Mouse (Mus musculus) lung, adult 2 months (tissue): ENCODE data around the gene Yy1.

Experiments
- CTCF ChIP-seq: fragments of 200-500 bp; IDR thresholded peaks from 2 replicates; pipeline ENCODE4 v1.5.1; 2011; ENCODE audit warnings: mild to moderate bottlenecking, low read length, control low read depth; ENCODE audit not compliant: insufficient read depth
- POLR2A ChIP-seq: fragments of 200-500 bp; IDR thresholded peaks from 2 replicates; pipeline ENCODE4 v1.6.1; 2011; ENCODE audit warnings: low read depth, mild to moderate bottlenecking, control low read depth, low read length, borderline replicate concordance; ENCODE audit errors: extremely low read depth

DNA sequence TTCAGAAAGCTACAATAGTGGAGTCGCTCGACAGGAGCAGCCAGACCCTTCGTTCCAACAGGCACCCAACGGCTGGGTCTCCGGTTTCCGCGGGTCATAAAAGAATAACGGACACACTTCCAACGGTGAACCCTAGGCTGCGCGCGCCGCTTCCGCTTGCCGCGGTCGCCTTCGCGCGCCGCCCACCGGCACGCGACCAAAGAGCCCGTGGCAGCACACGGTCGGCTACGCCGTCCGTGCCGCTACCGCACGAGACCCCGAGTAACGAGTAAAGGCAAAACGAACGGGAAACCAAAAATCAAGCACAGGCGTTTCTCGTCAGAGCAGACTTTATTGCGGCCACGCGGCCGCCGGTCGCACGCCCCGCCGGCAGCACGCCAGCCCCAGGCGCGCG lies 624 bp upstream of the Yy1 start:
- TF ChIP-seq CTCF: no peak
- TF ChIP-seq POLR2A: peak; percentile 39
